Mouse (Mus musculus) bone marrow, adult 2 months (tissue): ENCODE measurements around the gene Smyd2.

Experiments
- CTCF ChIP-seq: fragments of 200-500 bp; IDR thresholded peaks from 2 replicates; pipeline ENCODE4 v1.5.1; 2011; ENCODE audit warnings: low read length, control low read depth; ENCODE audit not compliant: control insufficient read depth, insufficient read depth
- POLR2A ChIP-seq: fragments of 200-500 bp; IDR thresholded peaks from 2 replicates; pipeline ENCODE4 v1.6.1; 2011; ENCODE audit warnings: low read depth, mild to moderate bottlenecking, control low read depth, low read length, borderline replicate concordance; ENCODE audit not compliant: control insufficient read depth

DNA sequence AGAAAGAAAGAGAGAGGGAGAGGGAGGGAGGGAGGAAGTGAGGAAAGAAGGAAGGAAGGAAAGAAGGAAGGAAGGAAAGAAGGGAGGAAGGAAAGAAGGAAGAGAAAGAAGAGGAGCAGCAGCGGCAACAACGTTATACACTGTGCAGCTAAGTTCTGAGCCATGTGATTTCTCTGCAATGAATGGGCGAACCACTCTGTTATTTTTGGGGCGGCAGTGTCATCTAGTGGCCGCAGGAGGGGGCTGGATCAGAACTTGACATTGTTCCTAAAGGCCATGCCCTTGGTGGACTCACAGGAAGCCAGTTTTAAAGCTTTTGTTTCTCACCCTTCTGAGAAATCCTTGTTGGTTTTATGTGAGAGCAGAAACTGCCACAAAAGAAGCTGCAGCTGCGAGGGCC is 5.5 kb upstream of the Smyd2 start:
- TF ChIP-seq POLR2A, result no peak
- peak; percentile 50 for TF ChIP-seq CTCF
